Mouse (Mus musculus) ES-E14 (cell line): Measurements from ENCODE around the gene Tgfbr3. TPM values are rescaled to one million over a fixed set of nuclear protein-coding genes. Genes with fewer than 3 reads are reported as not detected.

Experiments
- DNase-seq: peaks from one replicate; pipeline ENCODE4 v3.0.0-alpha.2; 2013; ENCODE audit warnings: low read depth, low spot score
- H3K27ac ChIP-seq: 2 replicates; pipeline ENCODE4 v1.5.1; 2012; ENCODE audit warnings: low read depth, mild to moderate bottlenecking, low read length, moderate library complexity, mixed read lengths; ENCODE audit not compliant: poor library complexity, insufficient read depth, severe bottlenecking
- H3K36me3 ChIP-seq: 2 replicates; pipeline ENCODE4 v1.6.1; 2012; ENCODE audit warnings: mild to moderate bottlenecking, low read length, moderate library complexity, mixed read lengths; ENCODE audit not compliant: control insufficient read depth, poor library complexity, insufficient read depth, severe bottlenecking
- H3K4me1 ChIP-seq, 2 experiments: fragments of 150-350 bp in 1 of 2; sonication (generic) in 1 of 2; 2 replicates each; pipeline ENCODE4 v1.6.1; 2012; ENCODE audit warnings: low read length in 2 of 2, mild to moderate bottlenecking in 1 of 2, mixed read lengths in 1 of 2; ENCODE audit not compliant: control insufficient read depth in 2 of 2, insufficient read depth in 2 of 2, poor library complexity in 1 of 2
- H3K4me3 ChIP-seq, 2 experiments: fragments of 150-350 bp in 1 of 2; sonication (generic) in 1 of 2; 2 replicates each; pipeline ENCODE4 v1.5.1; 2012; ENCODE audit warnings: low read length in 2 of 2, low read depth in 1 of 2, mild to moderate bottlenecking in 1 of 2, mixed read lengths in 1 of 2; ENCODE audit not compliant: insufficient read depth in 1 of 2, poor library complexity in 1 of 2, severe bottlenecking in 1 of 2
- H3K9ac ChIP-seq: 2 replicates; pipeline ENCODE4 v1.6.1; 2012; ENCODE audit warnings: low read depth, mild to moderate bottlenecking, low read length, mixed read lengths; ENCODE audit not compliant: poor library complexity, insufficient read depth, severe bottlenecking
- H3K9me3 ChIP-seq: fragments of 150-350 bp; sonication (generic); 2 replicates; pipeline ENCODE4 v1.6.1; 2012; ENCODE audit warnings: low read depth, mild to moderate bottlenecking, low read length; ENCODE audit not compliant: control insufficient read depth, insufficient read depth
- CHD2 ChIP-seq: IDR thresholded peaks from 2 replicates; pipeline ENCODE4 v1.6.1; 2014; ENCODE audit warnings: mild to moderate bottlenecking, low read depth, low read length, inconsistent platforms
- HCFC1 ChIP-seq: IDR thresholded peaks from 2 replicates; pipeline ENCODE4 v1.6.1; 2012; ENCODE audit warnings: low read length, inconsistent platforms, borderline replicate concordance; ENCODE audit not compliant: insufficient read depth
- MAFK ChIP-seq: IDR thresholded peaks from 2 replicates; pipeline ENCODE4 v1.6.1; 2014; ENCODE audit warnings: mild to moderate bottlenecking, low read depth, low read length, inconsistent platforms; ENCODE audit not compliant: insufficient read depth
- ZC3H11A ChIP-seq: IDR thresholded peaks from 2 replicates; pipeline ENCODE4 v1.6.1; 2012; ENCODE audit warnings: low read depth, mild to moderate bottlenecking, inconsistent platforms, low read length, borderline replicate concordance
- ZNF384 ChIP-seq: IDR thresholded peaks from 2 replicates; pipeline ENCODE4 v1.6.1; 2012; ENCODE audit warnings: low read depth, low read length, inconsistent platforms
- in situ Hi-C, 2 experiments: fragments of 600-800 bp; cut with MboI; formaldehyde crosslinking; loops; one replicate each; pipeline ENCODE4 v1.15.1; 2025; ENCODE audit warnings: low sequenced_read_pairs in 2 of 2, inconsistent platforms in 1 of 2; ENCODE audit not compliant: unreplicated experiment in 2 of 2
- total RNA-seq: library from RNA; depleted of rRNA; stranded (reverse); fragments of 300-350 nt; gene quantifications from 2 replicates; pipeline ENCODE4 v1.2.3, GENCODE M21; 2012

The Tgfbr3 gene
- total RNA-seq, 1 experiment: 3.1 TPM

GRCm38 (mm10) chr5:107247786-107248185 lies 41.6 kb downstream of the Tgfbr3 start:
- Histone ChIP-seq H3K4me3 (no peak overlapping the region), H3K9me3 (no peaks in the 10 kb centered on the region), H3K9ac (no peak overlapping the region), H3K4me1 (peaks cover 0 to 3% of the 10 kb centered on the region in 2 experiments; a peak in 1 of 4 replicates), H3K27ac (no peak overlapping the region), H3K36me3 (no peaks in the 10 kb centered on the region)
- TF ChIP-seq CHD2 (no peak), ZNF384 (no peak), MAFK (no peak)
- in situ Hi-C loops: no loop called here
- DNase-seq: no peak

GRCm38 (mm10) chr5:107243445-107243844 lies 46.0 kb downstream of the Tgfbr3 start:
- no peaks in the 10 kb centered on the region for H3K9me3 ChIP-seq
- no peak overlapping the region for H3K27ac ChIP-seq
- in situ Hi-C loops: no loop called here
- H3K36me3 ChIP-seq: no peaks in the 10 kb centered on the region
- DNase-seq: no peak
- H3K4me1 ChIP-seq: no peaks in the 10 kb centered on the region
- no peak overlapping the region for H3K9ac ChIP-seq
- H3K4me3 ChIP-seq: no peak overlapping the region
- no peak for TF ChIP-seq HCFC1
- no peak for TF ChIP-seq CHD2
- TF ChIP-seq MAFK: no peak
- TF ChIP-seq ZC3H11A: no peak
- no peak for TF ChIP-seq ZNF384

GRCm38 (mm10) chr5:107242993-107243392 lies 46.4 kb downstream of the Tgfbr3 start:
- H3K36me3 ChIP-seq: no peaks in the 10 kb centered on the region
- no peaks in the 10 kb centered on the region for H3K9me3 ChIP-seq
- H3K27ac ChIP-seq: no peak overlapping the region
- no peaks in the 10 kb centered on the region for H3K4me1 ChIP-seq
- DNase-seq: no peak
- no peak overlapping the region for H3K4me3 ChIP-seq
- no peak for TF ChIP-seq CHD2
- TF ChIP-seq HCFC1: no peak
- TF ChIP-seq ZNF384: no peak
- TF ChIP-seq MAFK: no peak
- TF ChIP-seq ZC3H11A: no peak
- no peak overlapping the region for H3K9ac ChIP-seq
- in situ Hi-C loops: no loop called here

- H3K9ac ChIP-seq: no peak overlapping the region
- no peaks in the 10 kb centered on the region for H3K36me3 ChIP-seq
- no peak for DNase-seq
- TF ChIP-seq ZNF384 (no peak), CHD2 (no peak), ZC3H11A (no peak)
- H3K4me3 ChIP-seq: no peak overlapping the region
- H3K4me1 ChIP-seq: no peaks in the 10 kb centered on the region
- H3K27ac ChIP-seq: no peak overlapping the region
- in situ Hi-C loops: no loop called here
- no peaks in the 10 kb centered on the region for H3K9me3 ChIP-seq
Measured at GRCm38 (mm10) chr5:107240276-107240675, 49.2 kb downstream of the Tgfbr3 start.

GRCm38 (mm10) chr5:107237971-107238426 lies 51.4 kb downstream of the Tgfbr3 start:
- H3K27ac ChIP-seq: no peak overlapping the region
- DNase-seq: no peak
- in situ Hi-C loops: no loop called here
- no peak overlapping the region for H3K9ac ChIP-seq
- H3K36me3 ChIP-seq: no peaks in the 10 kb centered on the region
- TF ChIP-seq ZNF384: no peak
- TF ChIP-seq CHD2: no peak
- TF ChIP-seq ZC3H11A: no peak
- no peak for TF ChIP-seq HCFC1
- TF ChIP-seq MAFK: no peak
- no peaks in the 10 kb centered on the region for H3K4me1 ChIP-seq
- H3K9me3 ChIP-seq: no peaks in the 10 kb centered on the region
- H3K4me3 ChIP-seq: no peak overlapping the region
